Mouse (Mus musculus): ENCODE data around the gene Tenm2. TPM values are rescaled to one million over a fixed set of nuclear protein-coding genes. Genes with fewer than 3 reads are reported as not detected.
A peak's percentile ranks its signal among the peaks of the same experiment; 100 is the strongest.

Tenm2 gene
- polyA plus RNA-seq, 1 experiment from 2014 or later: 18.3 TPM

DNA sequence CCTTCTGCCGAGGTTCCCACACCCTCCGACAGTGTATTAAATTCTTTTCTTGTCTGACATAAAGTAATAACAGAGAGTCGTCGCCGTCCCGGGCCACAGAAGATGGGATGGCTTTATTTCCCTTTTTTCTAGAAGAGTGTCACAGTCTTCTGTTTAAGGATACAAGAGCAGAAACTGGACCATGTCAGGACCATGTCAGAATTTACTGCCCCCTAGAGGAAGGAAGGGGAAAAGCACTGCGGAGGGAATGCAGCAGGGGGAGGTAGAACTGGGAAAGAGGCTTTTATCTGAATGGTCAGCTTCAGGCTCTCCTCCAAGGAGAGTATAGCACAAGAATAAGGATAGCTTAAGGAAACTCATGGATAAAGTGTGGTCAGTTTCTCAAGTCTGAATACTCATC lies 745.7 kb downstream of the Tenm2 start:
- no peak overlapping the region for H3K4me3 ChIP-seq
- H3K4me1 ChIP-seq: no peaks in the 10 kb centered on the region
- no peak overlapping the region for H3K4me2 ChIP-seq (replicated peaks)
- no peak overlapping the region for H3K27ac ChIP-seq (replicated peaks)
- no peaks in the 10 kb centered on the region for H3K9me3 ChIP-seq
- WGBS: 69% methylated on average over 7 of the region's 7 CpGs
- H3K9ac ChIP-seq (replicated peaks): no peak overlapping the region
- ATAC-seq (ENCODE audit: low FRiP score, low read depth): 0 out of 2 replicates have a peak, but pooled peaks have one; percentile 47
- no peaks in the 10 kb centered on the region for H3K36me3 ChIP-seq
- H3K27me3 ChIP-seq: no peaks in the 10 kb centered on the region

DNA sequence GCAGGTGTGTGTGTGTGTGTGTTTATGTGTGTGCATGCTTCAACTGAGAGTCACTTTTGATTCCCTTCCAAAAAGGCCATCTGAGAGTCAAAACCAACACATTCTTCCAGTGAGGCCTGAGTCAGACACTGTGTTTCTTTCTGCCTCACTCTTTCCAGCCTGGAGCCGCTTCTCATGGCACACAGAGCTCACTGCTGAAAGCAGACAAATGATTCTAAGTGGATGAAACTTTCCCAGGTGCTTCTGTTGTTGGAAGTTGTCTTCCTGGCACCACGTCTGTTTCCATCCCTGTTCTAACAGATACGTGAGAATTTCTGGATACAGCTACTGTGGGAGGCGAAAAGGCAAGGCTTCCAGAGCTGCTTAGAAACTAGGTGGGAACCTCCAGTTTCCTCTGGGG lies 747.1 kb downstream of the Tenm2 start:
- Histone ChIP-seq H3K4me3 (no peak overlapping the region), H3K4me2 (replicated peaks) (no peak overlapping the region), H3K36me3 (no peaks in the 10 kb centered on the region), H3K9me3 (no peaks in the 10 kb centered on the region), H3K27ac (replicated peaks) (no peak overlapping the region), H3K27me3 (no peaks in the 10 kb centered on the region), H3K4me1 (peaks cover 10% of the 10 kb centered on the region; the same call in 1 of the 2 replicates), H3K9ac (replicated peaks) (no peak overlapping the region)
- no peak for ATAC-seq (ENCODE audit: low FRiP score, low read depth)
- WGBS: 79% methylated on average over 4 of the region's 4 CpGs

DNA sequence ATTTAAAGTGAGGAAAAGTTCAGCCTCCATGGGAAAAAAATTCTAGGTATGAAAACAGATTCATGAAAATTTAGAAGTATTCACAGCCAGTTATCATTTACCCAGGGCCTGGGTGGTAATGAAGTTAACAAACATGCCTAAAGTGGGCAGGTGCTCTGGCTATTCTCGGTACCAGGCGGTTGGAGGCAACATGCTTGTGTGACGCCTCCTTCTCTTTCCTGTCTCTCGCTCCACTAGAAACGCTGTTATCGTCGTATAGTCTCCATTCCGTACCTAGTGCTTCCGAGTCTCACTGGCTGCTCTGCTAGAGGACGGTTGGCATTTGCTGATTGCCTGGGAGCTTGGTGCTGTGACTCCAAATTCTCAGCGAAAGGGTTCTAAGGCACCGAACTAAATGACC lies 749.7 kb downstream of the Tenm2 start:
- no peaks in the 10 kb centered on the region for H3K9me3 ChIP-seq
- no peak for ATAC-seq (ENCODE audit: low FRiP score, low read depth)
- no peaks in the 10 kb centered on the region for H3K36me3 ChIP-seq
- H3K4me3 ChIP-seq: no peak overlapping the region
- H3K4me1 ChIP-seq: peaks cover 18% of the 10 kb centered on the region; the same call in 1 of the 2 replicates
- H3K4me2 ChIP-seq (replicated peaks): no peak overlapping the region
- H3K27ac ChIP-seq (replicated peaks): no peak overlapping the region
- 78% methylated on average over 12 of the region's 12 CpGs for WGBS
- no peak overlapping the region for H3K9ac ChIP-seq (replicated peaks)
- no peaks in the 10 kb centered on the region for H3K27me3 ChIP-seq

DNA sequence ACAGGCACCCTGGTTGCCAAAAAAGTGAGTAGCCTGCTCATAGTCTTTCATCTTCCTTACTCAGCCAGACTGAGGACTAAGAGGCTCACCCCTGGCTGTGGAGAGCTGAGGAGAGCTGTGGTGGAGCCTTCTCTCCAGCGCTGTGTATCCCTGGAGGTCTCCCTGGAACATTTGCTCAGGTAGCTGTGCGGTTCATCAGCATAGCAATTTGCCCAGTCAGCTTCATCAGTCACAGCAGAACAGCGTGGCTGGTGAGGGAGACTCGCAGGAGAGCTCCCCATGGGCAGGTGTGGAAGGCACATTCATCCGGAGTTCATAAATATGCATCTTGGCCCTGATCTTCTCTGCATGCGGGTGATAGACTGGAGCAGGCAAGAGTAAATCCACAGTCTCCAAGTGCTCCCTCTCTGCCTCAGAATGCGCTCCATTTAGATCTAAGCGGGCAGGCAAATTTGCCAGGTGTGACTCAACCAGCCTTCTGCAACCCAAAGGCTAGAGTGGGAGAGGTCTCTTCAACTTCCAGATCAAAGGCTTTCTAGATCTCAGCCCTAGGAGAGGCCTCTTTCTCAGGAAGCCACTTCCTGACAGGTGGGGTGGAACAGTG lies 751.2 kb downstream of the Tenm2 start:
- H3K4me1 ChIP-seq: peaks cover 23% of the 10 kb centered on the region; the same call in 1 of the 2 replicates
- no peak overlapping the region for H3K4me3 ChIP-seq
- no peak overlapping the region for H3K9ac ChIP-seq (replicated peaks)
- H3K4me2 ChIP-seq (replicated peaks): no peak overlapping the region
- H3K36me3 ChIP-seq: no peaks in the 10 kb centered on the region
- H3K9me3 ChIP-seq: no peaks in the 10 kb centered on the region
- H3K27ac ChIP-seq (replicated peaks): no peak overlapping the region; the same call in 1 of the 2 replicates
- no peaks in the 10 kb centered on the region for H3K27me3 ChIP-seq
- WGBS: 52% methylated on average over 8 of the region's 8 CpGs
- no peak for ATAC-seq (ENCODE audit: low FRiP score, low read depth)

- no peaks in the 10 kb centered on the region for H3K9me3 ChIP-seq
- ATAC-seq (ENCODE audit: low FRiP score, low read depth): 0 out of 2 replicates have a peak, but pooled peaks have one; percentile 44
- no peak overlapping the region for H3K27ac ChIP-seq (replicated peaks)
- no peak overlapping the region for H3K4me2 ChIP-seq (replicated peaks)
- no peaks in the 10 kb centered on the region for H3K27me3 ChIP-seq
- no peaks in the 10 kb centered on the region for H3K36me3 ChIP-seq
- WGBS: 82% methylated on average over 8 of the region's 8 CpGs
- no peak overlapping the region for H3K4me3 ChIP-seq
- no peak overlapping the region for H3K9ac ChIP-seq (replicated peaks)
- H3K4me1 ChIP-seq: peaks cover 35% of the 10 kb centered on the region
Observed at GRCm38 (mm10) chr11:36482136-36482535, 753.6 kb downstream of the Tenm2 start.

DNA sequence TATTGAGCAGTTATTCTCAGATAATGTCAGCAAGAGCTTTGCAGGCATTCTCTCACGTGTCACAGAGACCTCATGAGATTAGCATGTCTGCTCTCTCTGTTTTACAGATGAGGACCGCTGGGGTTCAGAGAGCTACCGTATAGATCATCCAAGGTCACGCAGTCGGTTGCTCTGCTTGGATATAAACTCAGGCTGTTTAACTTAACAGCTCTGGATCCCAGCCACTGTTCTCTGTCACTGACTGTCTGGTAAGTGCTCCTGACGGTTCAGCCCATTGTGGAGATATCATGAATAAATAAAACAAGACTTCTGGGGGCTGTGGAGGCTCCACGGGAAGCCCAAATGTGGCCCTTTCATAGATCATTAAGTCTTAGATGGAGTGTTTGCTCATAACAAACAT lies 754.2 kb downstream of the Tenm2 start:
- Histone ChIP-seq H3K4me1 (peaks cover 35% of the 10 kb centered on the region), H3K36me3 (no peaks in the 10 kb centered on the region), H3K27me3 (no peaks in the 10 kb centered on the region), H3K27ac (replicated peaks) (no peak overlapping the region), H3K4me2 (replicated peaks) (no peak overlapping the region), H3K9ac (replicated peaks) (no peak overlapping the region), H3K9me3 (no peaks in the 10 kb centered on the region), H3K4me3 (no peak overlapping the region)
- peak; percentile 21; the same call in 1 of the 2 replicates for ATAC-seq (ENCODE audit: low FRiP score, low read depth)
- 59% methylated on average over 7 of the region's 7 CpGs for WGBS

- H3K36me3 ChIP-seq: no peaks in the 10 kb centered on the region
- H3K4me3 ChIP-seq: no peak overlapping the region
- peaks cover 35% of the 10 kb centered on the region for H3K4me1 ChIP-seq
- WGBS: 94% methylated on average over 5 of the region's 5 CpGs
- H3K27me3 ChIP-seq: no peaks in the 10 kb centered on the region
- no peak overlapping the region for H3K4me2 ChIP-seq (replicated peaks)
- H3K9me3 ChIP-seq: no peaks in the 10 kb centered on the region
- H3K9ac ChIP-seq (replicated peaks): no peak overlapping the region
- ATAC-seq (ENCODE audit: low FRiP score, low read depth): 0 out of 2 replicates have a peak, but pooled peaks have one; percentile 58
- no peak overlapping the region for H3K27ac ChIP-seq (replicated peaks)
Observed at GRCm38 (mm10) chr11:36481086-36481485, 754.7 kb downstream of the Tenm2 start.

DNA sequence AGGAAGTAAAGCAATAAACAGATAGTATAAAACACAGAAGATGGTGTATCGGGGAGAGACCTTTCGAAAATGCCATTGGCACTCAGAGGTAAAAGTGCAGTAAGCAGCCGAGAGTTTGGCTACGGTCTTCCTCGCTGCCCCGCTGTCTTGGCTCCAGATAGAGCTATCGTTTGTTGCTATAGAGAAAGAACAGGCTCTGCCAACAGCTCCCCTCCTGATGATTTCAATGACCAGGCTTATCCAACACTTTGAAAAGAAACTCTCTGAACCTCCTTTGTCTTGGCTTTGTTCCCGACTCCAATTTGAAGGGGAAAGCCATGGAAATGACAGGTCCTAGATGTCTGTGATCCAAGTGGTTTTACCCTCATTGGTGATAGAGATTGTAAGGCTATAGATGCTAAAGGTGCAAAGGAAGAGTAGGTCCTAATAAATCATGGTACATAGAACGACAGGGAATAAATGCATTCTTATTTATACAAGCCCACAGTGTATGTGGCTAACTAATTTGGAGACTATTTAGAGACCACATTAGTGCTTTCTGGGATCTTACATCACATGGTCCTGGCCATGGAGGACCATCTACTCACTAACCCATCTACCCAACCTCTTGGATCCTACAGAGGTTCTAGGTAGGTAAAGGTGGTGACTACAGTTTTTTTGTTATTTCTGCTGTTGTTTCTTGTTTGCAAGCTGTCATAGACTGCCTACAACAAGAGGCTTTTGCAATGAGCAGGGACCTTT lies 765.8 kb downstream of the Tenm2 start:
- Histone ChIP-seq H3K27ac (replicated peaks) (no peak overlapping the region), H3K4me1 (peaks cover 26% of the 10 kb centered on the region; the same call in 1 of the 2 replicates), H3K4me2 (replicated peaks) (no peak overlapping the region), H3K27me3 (no peaks in the 10 kb centered on the region), H3K36me3 (no peaks in the 10 kb centered on the region), H3K4me3 (no peak overlapping the region), H3K9me3 (no peaks in the 10 kb centered on the region), H3K9ac (replicated peaks) (no peak overlapping the region)
- no peak for ATAC-seq (ENCODE audit: low FRiP score, low read depth)
- WGBS: 44% methylated on average over 9 of the region's 9 CpGs

DNA sequence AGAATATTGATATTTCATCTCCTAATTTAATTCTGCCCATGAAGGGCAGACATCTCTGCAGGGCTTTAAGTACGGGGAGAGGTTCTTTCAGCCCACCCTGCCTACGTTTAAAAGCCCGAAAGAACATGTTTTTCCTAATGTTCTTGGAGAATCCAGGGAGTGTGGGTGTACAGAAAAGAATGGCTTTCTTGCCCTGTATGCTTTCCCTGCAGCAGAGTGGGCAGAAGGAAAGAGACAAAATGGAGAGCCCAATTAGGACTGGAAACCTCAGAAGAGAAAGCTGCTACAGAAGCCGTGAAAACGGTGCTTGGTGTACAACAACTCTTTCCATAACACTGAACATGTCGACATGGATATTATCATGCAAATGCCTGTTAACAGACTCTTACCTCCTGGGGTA lies 777.3 kb downstream of the Tenm2 start:
- H3K27ac ChIP-seq (replicated peaks): no peak overlapping the region
- no peak overlapping the region for H3K9ac ChIP-seq (replicated peaks)
- H3K4me3 ChIP-seq: no peak overlapping the region
- no peaks in the 10 kb centered on the region for H3K36me3 ChIP-seq
- H3K4me1 ChIP-seq: peaks cover 15% of the 10 kb centered on the region
- no peak overlapping the region for H3K4me2 ChIP-seq (replicated peaks)
- 51% methylated on average over 6 of the region's 6 CpGs for WGBS
- H3K27me3 ChIP-seq: no peaks in the 10 kb centered on the region
- H3K9me3 ChIP-seq: no peaks in the 10 kb centered on the region
- ATAC-seq (ENCODE audit: low FRiP score, low read depth): no peak

- H3K27ac ChIP-seq (replicated peaks): no peak overlapping the region
- no peaks in the 10 kb centered on the region for H3K36me3 ChIP-seq
- H3K9ac ChIP-seq (replicated peaks): no peak overlapping the region
- no peak for ATAC-seq (ENCODE audit: low FRiP score, low read depth)
- no peak overlapping the region for H3K4me3 ChIP-seq
- no peaks in the 10 kb centered on the region for H3K9me3 ChIP-seq
- H3K4me1 ChIP-seq: 0 out of 2 replicates have a peak, but pooled peaks cover 5% of the 10 kb centered on the region
- 84% methylated on average over 6 of the region's 6 CpGs for WGBS
- H3K27me3 ChIP-seq: no peaks in the 10 kb centered on the region
- no peak overlapping the region for H3K4me2 ChIP-seq (replicated peaks)
Observed at GRCm38 (mm10) chr11:36454076-36454475, 781.7 kb downstream of the Tenm2 start.

DNA sequence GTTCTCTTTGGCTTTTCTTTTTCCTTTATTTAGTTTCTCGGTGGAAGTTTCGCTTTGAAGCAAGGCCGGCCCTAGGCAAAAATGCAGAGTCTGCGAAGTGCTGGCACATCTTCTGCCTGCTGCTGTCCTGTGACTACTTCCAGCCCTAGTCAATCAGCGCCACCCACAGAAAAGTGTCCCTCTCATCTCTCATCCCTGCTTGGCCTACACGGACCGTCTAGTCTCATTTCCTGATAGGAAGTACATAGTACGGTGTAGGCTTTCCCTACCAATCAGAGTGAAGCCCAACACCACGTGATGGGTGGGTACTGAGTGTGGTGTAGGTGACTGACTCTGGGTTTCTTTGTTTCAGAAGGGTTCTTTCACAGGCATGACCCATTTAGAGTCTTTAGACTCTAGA lies 783.3 kb downstream of the Tenm2 start:
- no peak overlapping the region for H3K27ac ChIP-seq (replicated peaks)
- WGBS: 87% methylated on average over 9 of the region's 9 CpGs
- H3K9me3 ChIP-seq: no peaks in the 10 kb centered on the region
- no peak overlapping the region for H3K4me3 ChIP-seq
- ATAC-seq (ENCODE audit: low FRiP score, low read depth): no peak
- no peaks in the 10 kb centered on the region for H3K36me3 ChIP-seq
- H3K4me1 ChIP-seq: no peaks in the 10 kb centered on the region
- H3K9ac ChIP-seq (replicated peaks): no peak overlapping the region
- no peak overlapping the region for H3K4me2 ChIP-seq (replicated peaks)
- H3K27me3 ChIP-seq: no peaks in the 10 kb centered on the region

DNA sequence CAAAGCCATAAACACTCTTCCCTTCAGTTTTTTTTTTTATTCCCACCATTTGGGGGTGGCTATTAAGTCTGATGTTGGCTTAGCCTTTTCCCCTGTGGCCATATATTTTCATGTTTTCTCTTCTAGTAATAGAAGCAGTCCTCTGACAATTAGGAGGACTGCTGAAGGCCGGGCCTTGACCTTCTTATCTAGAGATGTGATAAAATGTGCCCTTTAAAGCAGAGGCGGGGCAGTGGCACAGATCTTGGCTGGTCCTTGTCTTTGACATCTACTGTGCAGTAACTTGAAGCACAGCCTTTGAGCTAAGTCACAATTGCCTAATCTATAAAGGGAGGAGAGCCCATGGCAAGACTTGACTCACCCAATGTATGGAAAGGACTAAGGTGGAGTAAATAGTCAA lies 789.4 kb downstream of the Tenm2 start:
- Histone ChIP-seq H3K4me2 (replicated peaks) (no peak overlapping the region), H3K4me3 (no peak overlapping the region), H3K36me3 (no peaks in the 10 kb centered on the region), H3K9ac (replicated peaks) (no peak overlapping the region), H3K4me1 (peaks cover 12% of the 10 kb centered on the region), H3K27me3 (no peaks in the 10 kb centered on the region), H3K27ac (replicated peaks) (no peak overlapping the region), H3K9me3 (no peaks in the 10 kb centered on the region)
- ATAC-seq (ENCODE audit: low FRiP score, low read depth): no peak
- 82% methylated on average over 2 of the region's 2 CpGs for WGBS
